Mouse (Mus musculus) lung, embryonic 16.5 days (tissue): ENCODE measurements around the gene Cdipt. TPM values are rescaled to one million over a fixed set of nuclear protein-coding genes. Genes with fewer than 3 reads are reported as not detected.

Experiments used
- ATAC-seq: fragments of 200-750 bp; cut with Nextera tagmentation; 2 replicates; pipeline ENCODE4 v1.8.0; 2017; ENCODE audit warnings: low read depth, mild to moderate bottlenecking, moderate library complexity
- H3K27ac ChIP-seq: fragments of 300-500 bp; sonication (generic); 2 replicates; pipeline ENCODE4 v1.5.1; 2014; ENCODE audit warnings: mild to moderate bottlenecking, control low read depth, low read length
- H3K27me3 ChIP-seq: fragments of 300-500 bp; sonication (generic); 2 replicates; pipeline ENCODE4 v1.6.1; 2014; ENCODE audit warnings: low read depth, low read length, mixed read lengths; ENCODE audit not compliant: control insufficient read depth, insufficient read depth
- H3K36me3 ChIP-seq: fragments of 300-500 bp; sonication (generic); 2 replicates; pipeline ENCODE4 v1.6.1; 2014; ENCODE audit warnings: low read length; ENCODE audit not compliant: control insufficient read depth, insufficient read depth
- H3K4me1 ChIP-seq: fragments of 300-500 bp; sonication (generic); replicated peaks from 2 replicates; pipeline ENCODE4 v1.6.1; 2014; ENCODE audit warnings: low read length, mixed read lengths; ENCODE audit not compliant: control insufficient read depth, insufficient read depth
- H3K4me2 ChIP-seq: fragments of 300-500 bp; sonication (generic); 2 replicates; pipeline ENCODE4 v1.6.1; 2014; ENCODE audit warnings: low read depth, low read length, control low read depth
- H3K4me3 ChIP-seq: fragments of 300-500 bp; sonication (generic); 2 replicates; pipeline ENCODE4 v1.5.1; 2014; ENCODE audit warnings: mild to moderate bottlenecking, low read length, control low read depth
- H3K9ac ChIP-seq: fragments of 300-500 bp; sonication (generic); 2 replicates; pipeline ENCODE4 v1.6.1; 2014; ENCODE audit warnings: low read length, control low read depth
- H3K9me3 ChIP-seq: fragments of 300-500 bp; sonication (generic); 2 replicates; pipeline ENCODE4 v1.6.1; 2016; ENCODE audit warnings: low read length; ENCODE audit not compliant: control insufficient read depth
- WGBS: fragments of 180-500 bp; shearing (Covaris S2); extraction: QIAGEN DNeasy Blood & Tissue Kit; methylation state at CpG from one replicate; pipeline ENCODE4 v1.1.7; 2014; 5-methylcytosine and 5-hydroxymethylcytosine counted together
- polyA plus RNA-seq: library from polyadenylated mRNA; unstranded; fragments of >200 nt; fragmentation: Nextera tagmentation; extraction: Ambion mirVana; gene quantifications from 2 replicates; pipeline ENCODE4 v1.2.1, GENCODE M21; 2015

Gene Cdipt
- polyA plus RNA-seq, 1 experiment from 2014 or later = 119 TPM

DNA sequence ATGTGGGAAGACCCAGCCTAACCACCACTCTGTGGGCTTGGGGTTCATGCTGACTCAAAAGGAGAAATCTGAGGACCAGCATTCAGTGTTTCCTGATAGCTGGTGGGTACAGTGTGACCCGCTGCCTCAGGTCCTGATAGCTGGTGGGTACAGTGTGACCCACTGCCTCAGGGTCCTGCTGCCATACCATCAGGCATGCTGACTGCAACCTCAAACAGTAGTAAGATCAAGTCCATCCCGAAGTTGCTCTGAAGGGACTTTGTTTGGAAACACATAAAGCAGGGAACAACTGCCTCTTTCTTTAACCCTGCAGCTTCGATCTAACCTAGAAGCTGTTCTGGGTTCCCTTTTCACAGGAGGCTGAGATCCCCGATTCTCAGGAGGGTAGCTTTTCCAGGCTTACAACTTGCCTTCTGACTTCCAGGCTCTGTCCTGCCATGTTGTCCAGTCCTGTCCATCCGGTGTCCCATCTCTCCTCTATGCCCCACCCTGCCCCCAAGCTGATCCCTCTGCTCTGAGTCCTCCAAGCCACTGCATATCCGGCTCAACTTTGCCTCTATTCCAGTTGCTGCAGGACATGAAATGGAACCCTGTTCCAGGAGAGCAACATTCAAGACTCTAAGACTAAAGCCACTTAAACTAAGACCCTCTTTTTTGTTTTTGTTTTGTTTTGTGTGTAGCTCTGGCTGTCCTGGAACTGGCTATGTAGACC lies 31.8 kb downstream of the Cdipt start:
- Histone ChIP-seq H3K36me3 (no peaks in the 10 kb centered on the region), H3K9ac (no peak overlapping the region), H3K4me1 (peaks cover 8% of the 10 kb centered on the region), H3K27ac (no peak overlapping the region), H3K27me3 (no peaks in the 10 kb centered on the region), H3K4me2 (no peak overlapping the region), H3K9me3 (no peaks in the 10 kb centered on the region), H3K4me3 (no peak overlapping the region)
- 76% methylated on average over 6 of the region's 6 CpGs for WGBS
- no peak for ATAC-seq

DNA sequence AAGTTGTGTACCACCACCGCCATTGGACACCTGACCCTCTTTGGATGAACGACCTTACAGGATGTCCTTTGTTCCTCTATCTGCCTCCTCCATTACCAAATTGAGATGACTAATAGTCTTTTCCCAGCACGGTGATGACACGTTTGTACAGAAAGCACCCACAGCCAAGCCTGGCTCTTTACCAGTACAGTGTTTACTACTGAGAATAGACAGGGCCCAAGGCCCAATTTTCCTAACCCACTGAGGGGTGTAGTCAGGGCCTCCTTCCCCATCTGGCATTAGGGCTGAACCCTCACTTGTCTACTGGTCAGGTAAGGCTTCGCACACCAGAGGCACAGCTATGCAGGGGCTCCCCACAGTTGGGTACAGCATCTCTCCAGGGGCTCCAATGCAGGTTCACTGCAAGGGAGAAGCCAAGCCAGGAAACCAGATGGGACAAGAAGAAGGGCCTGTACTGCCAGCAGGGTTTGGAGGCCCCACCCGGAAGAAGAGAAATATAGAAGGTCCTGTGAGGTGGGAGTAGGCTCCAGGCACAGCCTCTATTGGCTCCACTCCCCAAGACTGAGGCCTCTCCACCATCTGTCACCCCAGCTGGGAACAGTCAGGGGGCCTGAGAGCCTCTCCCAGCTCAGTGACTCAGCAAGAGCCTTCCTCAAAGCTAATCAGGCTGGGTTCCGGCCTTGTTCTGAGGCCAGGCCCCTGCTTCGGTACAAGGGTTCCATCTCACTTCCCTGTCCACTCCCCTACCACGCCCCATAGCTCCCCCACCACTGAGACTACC lies 32.7 kb downstream of the Cdipt start:
- Histone ChIP-seq H3K4me2 (no peak overlapping the region), H3K9me3 (no peaks in the 10 kb centered on the region), H3K4me1 (peaks cover 9% of the 10 kb centered on the region), H3K4me3 (no peak overlapping the region), H3K27ac (peak overlapping the region; percentile 47), H3K36me3 (no peaks in the 10 kb centered on the region), H3K27me3 (no peaks in the 10 kb centered on the region), H3K9ac (peak overlapping the region; percentile 49)
- ATAC-seq = peak; percentile 88
- WGBS = 44% methylated on average over 9 of the region's 9 CpGs

- Histone ChIP-seq H3K27me3 (no peaks in the 10 kb centered on the region), H3K4me1 (peaks cover 16% of the 10 kb centered on the region), H3K27ac (no peak overlapping the region; the same call in 1 of the 2 replicates), H3K9me3 (no peaks in the 10 kb centered on the region), H3K36me3 (no peaks in the 10 kb centered on the region), H3K4me2 (no peak overlapping the region), H3K9ac (no peak overlapping the region), H3K4me3 (no peak overlapping the region)
- no peak for ATAC-seq
- 76% methylated on average over 17 of the region's 17 CpGs for WGBS
These were observed 33.8 kb downstream of the Cdipt start for GRCm38 (mm10) chr7:127009307-127010085.

DNA sequence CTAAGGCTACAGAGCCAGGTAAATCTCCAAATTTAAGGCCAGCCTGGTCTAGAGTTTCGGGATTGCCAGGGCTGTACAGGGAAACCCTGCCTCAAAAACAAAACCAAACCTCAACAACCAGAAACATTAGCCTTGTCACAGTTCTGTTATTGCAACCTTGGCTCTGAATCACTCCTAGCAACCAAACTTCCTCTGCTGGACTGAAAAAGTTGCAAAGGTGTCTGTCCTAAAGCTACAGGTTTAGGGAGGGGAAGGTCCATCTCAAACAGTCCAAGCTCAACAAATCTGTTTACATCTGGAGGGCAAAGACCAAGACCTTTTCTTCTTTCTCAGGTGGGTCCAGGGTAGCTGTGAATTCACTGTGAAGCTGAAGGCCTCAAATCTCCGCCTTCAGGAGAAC lies 35.3 kb downstream of the Cdipt start:
- no peak overlapping the region for H3K27ac ChIP-seq
- no peak overlapping the region for H3K4me2 ChIP-seq
- ATAC-seq = no peak
- no peak overlapping the region for H3K9ac ChIP-seq
- WGBS = 95% methylated on average over 2 of the region's 2 CpGs
- no peaks in the 10 kb centered on the region for H3K9me3 ChIP-seq
- peaks cover 5% of the 10 kb centered on the region; the same call in 1 of the 2 replicates for H3K36me3 ChIP-seq
- H3K4me1 ChIP-seq = peaks cover 32% of the 10 kb centered on the region
- no peak overlapping the region for H3K4me3 ChIP-seq
- no peaks in the 10 kb centered on the region for H3K27me3 ChIP-seq

GRCm38 (mm10) chr7:127011717-127012116 lies 36.0 kb downstream of the Cdipt start:
- WGBS = 68% methylated on average over 2 of the region's 2 CpGs

GRCm38 (mm10) chr7:127012374-127012773 lies 36.7 kb downstream of the Cdipt start:
- no peak overlapping the region for H3K4me3 ChIP-seq
- H3K4me2 ChIP-seq = no peak overlapping the region
- no peaks in the 10 kb centered on the region for H3K27me3 ChIP-seq
- peaks cover 5% of the 10 kb centered on the region; the same call in 1 of the 2 replicates for H3K36me3 ChIP-seq
- no peak overlapping the region for H3K27ac ChIP-seq
- H3K9ac ChIP-seq = no peak overlapping the region
- no peak for ATAC-seq
- no peaks in the 10 kb centered on the region for H3K9me3 ChIP-seq
- H3K4me1 ChIP-seq = peaks cover 32% of the 10 kb centered on the region
- WGBS = 79% methylated on average over 6 of the region's 6 CpGs

More at GRCm38 (mm10) chr7:127011717-127012116, 36.0 kb downstream of the Cdipt start:
- Histone ChIP-seq H3K4me2 (no peak overlapping the region), H3K9ac (no peak overlapping the region), H3K4me3 (no peak overlapping the region), H3K27ac (no peak overlapping the region), H3K36me3 (peaks cover 5% of the 10 kb centered on the region; the same call in 1 of the 2 replicates), H3K27me3 (no peaks in the 10 kb centered on the region), H3K4me1 (peaks cover 32% of the 10 kb centered on the region), H3K9me3 (no peaks in the 10 kb centered on the region)
- ATAC-seq = no peak

- Histone ChIP-seq H3K27me3 (no peaks in the 10 kb centered on the region), H3K36me3 (peaks cover 5% of the 10 kb centered on the region; the same call in 1 of the 2 replicates), H3K9ac (no peak overlapping the region), H3K9me3 (no peaks in the 10 kb centered on the region), H3K4me3 (no peak overlapping the region), H3K27ac (no peak overlapping the region), H3K4me2 (no peak overlapping the region), H3K4me1 (peaks cover 35% of the 10 kb centered on the region)
- WGBS = 93% methylated on average over 10 of the region's 10 CpGs
- no peak for ATAC-seq
These were observed 37.1 kb downstream of the Cdipt start for GRCm38 (mm10) chr7:127012845-127013244.

GRCm38 (mm10) chr7:127013385-127013784 lies 37.7 kb downstream of the Cdipt start:
- H3K4me3 ChIP-seq = no peak overlapping the region
- no peak overlapping the region for H3K4me2 ChIP-seq
- H3K36me3 ChIP-seq = peaks cover 5% of the 10 kb centered on the region; the same call in 1 of the 2 replicates
- peaks cover 39% of the 10 kb centered on the region for H3K4me1 ChIP-seq
- ATAC-seq = no peak
- no peaks in the 10 kb centered on the region for H3K27me3 ChIP-seq
- no peaks in the 10 kb centered on the region for H3K9me3 ChIP-seq
- H3K9ac ChIP-seq = no peak overlapping the region
- H3K27ac ChIP-seq = no peak overlapping the region
- WGBS = 92% methylated on average over 6 of the region's 6 CpGs

DNA sequence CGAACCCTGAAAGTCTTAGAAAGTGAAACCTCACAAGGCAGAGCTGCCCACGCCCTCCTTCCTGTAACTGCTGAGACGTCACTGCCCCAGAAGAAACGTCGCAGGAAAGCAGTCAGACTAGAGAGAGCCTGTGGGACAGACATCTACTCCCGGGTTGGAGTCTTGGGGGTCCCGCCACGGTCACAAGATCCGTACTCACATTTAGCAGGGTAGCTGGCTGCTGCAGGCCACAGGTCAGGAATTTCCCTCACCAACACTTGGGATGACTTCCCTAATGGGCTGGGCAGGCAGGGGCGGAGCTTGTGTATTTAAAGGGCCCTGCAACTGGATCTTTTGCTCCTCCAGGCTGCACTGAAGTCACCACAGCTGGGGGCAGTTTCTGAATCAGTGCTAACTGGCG lies 38.6 kb downstream of the Cdipt start, which contains the start of gene Mvp:
Gene Mvp, minus strand, starts transcription at position 302 of the 400 bp plus-strand sequence.
- Histone ChIP-seq H3K27me3 (no peaks in the 10 kb centered on the region), H3K36me3 (peaks cover 5% of the 10 kb centered on the region; the same call in 1 of the 2 replicates), H3K4me2 (peak within 1 kb of the TSS; percentile 72), H3K9me3 (no peaks in the 10 kb centered on the region), H3K4me1 (peaks cover 41% of the 10 kb centered on the region), H3K4me3 (peak within 1 kb of the TSS; percentile 56), H3K9ac (peak within 1 kb of the TSS; percentile 59), H3K27ac (peak within 1 kb of the TSS; percentile 51)
- 0 out of 2 replicates have a peak, but pooled peaks have one; percentile 13 for ATAC-seq
- 15% methylated on average over 11 of the region's 11 CpGs for WGBS
